Mouse (Mus musculus) adrenal gland, postnatal 14 days (tissue): ENCODE results near the gene Vps18. TPM values are rescaled to one million over a fixed set of nuclear protein-coding genes. Genes with fewer than 3 reads are reported as not detected.

Experiments used
- DNase-seq: peaks from one replicate; pipeline ENCODE4 v3.0.0; 2021; ENCODE audit warnings: mixed read lengths
- total RNA-seq: library from RNA; stranded (reverse); gene quantifications from 2 replicates; pipeline ENCODE4 v1.2.3, GENCODE M21; 2021

Vps18 gene
- total RNA-seq, 1 experiment from 2014 or later: 18.1 TPM

DNA sequence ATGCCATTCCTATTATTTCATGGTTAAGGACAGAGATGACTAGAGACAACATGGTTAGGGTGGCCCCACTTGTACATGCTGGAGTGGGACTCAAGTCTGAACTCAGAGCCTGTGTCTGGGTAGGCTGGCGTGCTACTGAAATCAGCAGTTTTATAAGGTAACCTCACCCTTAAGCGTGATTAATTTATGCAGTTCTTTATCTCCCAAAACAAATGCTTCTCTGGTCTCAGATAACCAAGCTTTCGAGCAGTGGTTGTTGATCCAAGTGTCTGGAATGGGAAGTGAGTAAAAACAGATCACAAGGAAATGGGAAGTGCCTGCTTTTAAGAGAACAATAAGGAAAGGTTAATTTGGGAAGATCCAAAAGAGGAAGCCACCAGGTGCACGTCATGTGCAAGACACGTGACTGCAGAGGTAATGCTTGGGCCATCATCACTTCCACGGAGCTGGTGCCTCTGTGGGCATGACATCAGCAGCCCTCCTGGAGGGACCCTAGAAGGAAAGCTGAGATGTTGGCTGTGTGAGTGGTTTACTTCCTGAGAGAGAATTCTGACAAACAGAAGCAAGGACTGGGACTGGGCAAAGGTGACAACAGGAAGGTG lies 56.1 kb downstream of the Vps18 start:
- DNase-seq: no peak

Other genes starting within 250 kb of the Vps18 start
- 8.1 and 8.3 TPM in 2 replicates for gene Knl1, start 241.6 kb upstream of the Vps18 start, total RNA-seq
- gene Rad51, start 175.9 kb upstream of the Vps18 start, total RNA-seq: 7.8 and 8.7 TPM in 2 replicates
- gene Rmdn3, start 131.7 kb upstream of the Vps18 start, total RNA-seq: 71.5 and 85.1 TPM in 2 replicates
- gene Gchfr, start 121.0 kb upstream of the Vps18 start, total RNA-seq: 6.7 and 35.4 TPM in 2 replicates
- 0.23 and 0.26 TPM in 2 replicates for gene Gm14137, start 114.2 kb upstream of the Vps18 start, total RNA-seq
- gene Zfyve19, start 80.1 kb upstream of the Vps18 start, total RNA-seq: 24.9 and 33.6 TPM in 2 replicates
- gene Dnajc17, start 79.9 kb upstream of the Vps18 start, total RNA-seq: 12.7 and 17.9 TPM in 2 replicates
- gene Ppp1r14d, start 58.8 kb upstream of the Vps18 start, total RNA-seq: not detected in 2 replicates
- 4.7 and 4.8 TPM in 2 replicates for gene Spint1, start 51.4 kb upstream of the Vps18 start, total RNA-seq
- 0.41 TPM in 1 of 2 replicates, not detected in the other for gene Rhov, start 17.5 kb upstream of the Vps18 start, total RNA-seq
- gene Dll4, start 37.0 kb downstream of the Vps18 start, total RNA-seq: 13.7 and 14.4 TPM in 2 replicates
- gene Chac1, start 62.5 kb downstream of the Vps18 start, total RNA-seq: 3.7 and 6.2 TPM in 2 replicates
- 18.6 and 18.9 TPM in 2 replicates for gene Ino80, start 188.9 kb downstream of the Vps18 start, total RNA-seq